Mouse (Mus musculus) layer of hippocampus, postnatal 14 days (tissue): ENCODE measurements at regions not wholly inside any gene's neighbourhood (a gene's known extent, or its start where the extent isn't known, plus 50 kb on each side); places are given as distances from the start of the nearest gene placed in this dataset.

Experiments used
- DNase-seq, 2 experiments: peaks; one replicate each; pipeline ENCODE4 v3.0.0; 2021 to 2022; ENCODE audit warnings: low spot score in 2 of 2, mixed read lengths in 1 of 2

DNA sequence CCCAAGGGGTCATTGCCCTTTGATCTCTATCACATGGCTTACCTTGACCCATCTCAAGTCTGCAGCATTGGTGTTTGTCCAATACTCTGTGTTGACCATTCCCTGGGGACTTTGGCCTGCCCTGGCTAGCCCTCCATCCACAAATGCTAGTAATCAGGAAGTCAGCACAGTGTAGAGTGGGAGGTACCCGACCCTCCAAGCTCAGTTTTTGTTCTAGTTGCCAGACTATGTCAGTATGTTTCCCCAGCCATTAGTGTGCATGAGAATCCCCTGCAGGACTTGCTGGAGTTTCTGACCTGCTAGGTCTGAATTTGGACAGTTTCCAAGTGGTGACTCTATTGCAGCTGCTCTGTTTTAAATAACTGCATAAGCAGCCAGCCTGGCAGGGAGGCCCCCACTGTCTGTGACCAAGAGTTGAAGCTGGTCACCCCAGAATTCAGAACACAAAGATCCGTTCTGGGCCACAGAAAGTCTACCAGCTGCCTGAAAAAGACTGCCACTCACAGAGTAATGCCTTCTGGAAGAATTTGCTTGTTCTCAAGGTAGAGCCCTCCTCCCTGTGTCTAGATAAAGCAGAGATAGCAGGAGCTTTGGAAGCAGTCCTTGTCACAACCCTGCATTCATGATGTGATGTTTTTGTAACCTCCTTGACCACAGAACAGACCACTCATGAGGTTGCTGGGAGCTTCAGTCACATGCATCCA lies 118.0 kb upstream of the Slc22a23 start:
- peak; percentile 11 to 16 for DNase-seq

DNA sequence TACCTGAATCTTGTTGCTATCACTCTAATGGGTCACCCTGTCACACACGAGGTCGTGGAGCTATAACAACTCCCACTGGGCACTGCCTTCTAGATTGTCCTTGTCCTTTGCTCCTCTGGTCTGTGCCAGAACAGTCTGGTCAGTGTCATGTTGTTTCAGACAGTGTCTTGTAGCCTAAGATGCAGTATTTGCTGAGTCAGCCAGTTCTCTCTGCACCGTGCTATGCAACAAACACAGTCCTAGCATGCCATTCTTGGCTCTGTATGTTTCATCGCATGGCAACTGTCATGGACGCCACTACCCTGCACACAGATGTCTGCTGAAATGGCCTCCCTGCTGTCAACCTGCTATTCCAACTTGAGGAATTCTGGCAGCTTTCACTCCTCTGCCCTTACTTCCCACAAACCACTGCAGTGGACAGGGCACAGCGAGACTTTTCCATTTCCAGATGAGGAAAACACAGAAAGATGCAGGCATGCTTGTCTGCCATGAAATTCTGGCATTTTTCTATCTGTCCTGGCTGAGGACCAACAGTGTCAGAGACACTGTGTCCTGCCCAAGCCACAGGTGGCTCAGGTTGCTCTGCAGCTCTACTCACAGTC lies 117.3 kb upstream of the Slc22a23 start:
- no peak for DNase-seq

DNA sequence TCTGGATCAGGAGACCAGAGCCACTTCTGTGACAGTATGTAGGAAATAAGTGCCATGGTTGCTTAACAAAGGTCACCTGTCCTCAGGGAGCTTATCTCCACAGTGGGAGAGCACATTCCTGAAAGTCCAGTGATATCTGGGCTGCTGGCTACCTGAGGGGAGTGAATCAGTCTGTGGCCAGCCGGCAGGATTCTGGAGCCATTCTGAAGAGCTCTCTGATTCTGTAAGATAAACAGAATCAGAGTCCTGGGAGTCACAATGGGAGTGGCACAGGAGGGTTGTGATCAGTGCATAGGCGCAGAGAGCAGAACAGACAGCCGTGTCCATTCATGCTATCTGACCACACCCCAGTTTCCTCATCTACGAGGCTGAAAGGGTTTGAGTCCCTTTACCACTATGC lies 116.0 kb upstream of the Slc22a23 start:
- no peak for DNase-seq

DNA sequence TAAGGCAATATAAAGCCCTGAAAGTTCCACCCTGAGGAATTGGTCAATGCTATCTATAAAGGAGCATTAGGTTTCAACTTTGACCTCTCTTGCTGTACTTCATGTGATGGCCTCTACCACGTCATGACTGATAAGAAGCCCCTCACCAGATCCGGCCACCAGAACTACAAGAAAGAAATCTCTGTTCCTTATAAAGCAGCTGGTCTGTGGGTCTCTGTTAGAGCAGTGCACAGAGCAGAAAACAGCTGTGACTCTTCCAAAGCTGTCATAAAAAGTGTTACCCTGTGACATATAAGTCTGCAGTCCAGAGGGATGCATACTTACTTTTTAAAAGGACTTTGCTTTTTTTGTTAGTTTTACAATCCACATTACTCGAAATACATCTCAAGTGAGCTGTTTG lies 111.1 kb upstream of the Slc22a23 start:
- no peak for DNase-seq

DNA sequence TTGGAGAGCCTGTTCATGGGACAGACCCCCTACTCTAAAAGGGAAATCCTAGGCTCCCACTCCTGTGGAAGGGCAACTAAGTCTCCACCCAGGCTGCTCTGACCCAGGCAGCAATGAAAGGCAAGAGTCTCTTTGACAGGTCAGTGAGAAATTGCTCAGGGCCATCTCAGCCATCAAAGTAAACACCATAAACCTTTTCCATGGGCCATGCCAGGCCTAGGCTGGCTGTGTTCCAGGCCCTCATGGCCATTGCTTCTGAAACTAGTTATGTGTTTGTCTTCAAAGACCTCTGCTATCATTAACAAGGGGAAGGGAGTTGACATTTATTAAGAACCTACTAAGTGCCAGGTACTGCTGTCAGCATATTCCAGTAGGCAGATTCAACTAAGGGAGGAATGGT lies 101.8 kb upstream of the Slc22a23 start:
- no peak for DNase-seq

DNA sequence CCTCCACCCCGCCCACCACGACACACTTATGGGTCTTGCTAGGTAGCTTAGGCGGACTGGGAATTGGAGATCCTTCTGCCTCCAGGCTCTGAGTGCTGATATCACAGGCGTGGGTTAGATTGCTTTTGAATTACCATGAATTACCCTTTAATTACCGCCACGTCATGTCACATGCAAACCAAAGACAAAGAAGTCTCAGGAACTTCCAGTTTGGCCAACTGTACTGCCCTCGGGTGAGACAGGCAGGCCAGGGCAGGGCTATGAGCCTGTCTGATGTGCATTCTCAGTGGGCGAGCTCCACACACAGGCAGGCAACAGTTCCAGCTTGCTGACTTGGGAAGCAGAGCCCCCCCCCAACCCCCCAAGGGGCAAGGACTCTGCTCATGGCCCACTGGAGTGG lies 101.3 kb upstream of the Slc22a23 start:
- DNase-seq, result no peak

DNA sequence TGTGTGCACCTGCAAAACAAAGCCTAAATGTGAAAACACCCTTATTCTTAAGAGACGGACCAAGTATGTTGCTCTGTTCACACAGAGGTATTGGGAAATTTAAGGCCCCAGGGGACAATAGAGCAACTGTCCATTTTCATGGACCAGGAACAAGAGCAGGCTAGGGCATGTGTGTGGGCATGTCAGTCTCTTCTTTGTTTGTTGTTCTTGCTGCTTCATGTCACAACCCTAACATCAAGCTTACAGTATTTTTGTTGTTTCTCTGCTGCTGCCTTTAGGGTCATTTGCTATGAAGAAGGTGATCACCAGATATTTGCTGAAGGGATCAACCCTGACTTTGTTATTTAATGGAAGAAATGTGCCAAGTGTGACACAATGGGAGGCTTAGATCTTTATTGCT lies 96.4 kb upstream of the Slc22a23 start:
- no peak for DNase-seq

DNA sequence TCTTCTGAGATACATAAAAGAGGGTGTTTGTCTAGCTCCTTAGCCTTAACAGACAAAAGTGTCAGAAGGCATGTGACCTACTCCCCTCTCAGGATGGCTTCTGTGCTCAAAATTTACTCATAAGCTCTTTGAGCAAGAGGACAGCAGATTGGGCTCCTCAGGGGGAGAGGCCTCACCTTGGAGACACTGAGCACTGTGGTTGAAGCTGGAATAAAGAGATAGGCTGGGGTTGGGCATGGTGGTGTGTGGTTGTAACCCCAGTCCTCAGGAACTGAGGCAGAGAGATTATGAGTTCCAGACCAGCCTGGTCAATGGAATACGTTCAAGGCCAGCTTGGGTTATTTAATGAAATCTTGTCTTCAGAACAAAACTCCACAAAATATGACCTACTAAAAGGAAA lies 82.5 kb upstream of the Slc22a23 start:
- no peak for DNase-seq

DNA sequence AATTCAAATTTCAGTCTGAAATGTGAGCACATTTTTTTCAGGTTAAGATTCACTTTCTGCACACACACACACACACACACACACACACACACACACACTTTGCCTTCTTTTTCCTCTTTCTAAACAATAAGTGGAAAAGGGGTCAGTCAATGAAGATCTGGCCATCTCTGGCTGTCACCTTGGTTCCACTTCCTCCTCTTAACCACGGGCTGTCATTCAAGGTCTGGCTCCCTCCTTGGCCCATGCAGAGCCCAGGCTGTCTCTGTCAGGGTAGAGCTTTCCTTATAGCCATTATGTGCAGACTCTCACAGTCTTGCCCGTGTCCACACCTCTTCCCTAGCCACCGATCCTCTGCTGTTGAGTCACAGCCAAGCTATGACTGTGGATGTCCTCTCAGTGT lies 79.9 kb upstream of the Slc22a23 start:
- DNase-seq, result no peak

DNA sequence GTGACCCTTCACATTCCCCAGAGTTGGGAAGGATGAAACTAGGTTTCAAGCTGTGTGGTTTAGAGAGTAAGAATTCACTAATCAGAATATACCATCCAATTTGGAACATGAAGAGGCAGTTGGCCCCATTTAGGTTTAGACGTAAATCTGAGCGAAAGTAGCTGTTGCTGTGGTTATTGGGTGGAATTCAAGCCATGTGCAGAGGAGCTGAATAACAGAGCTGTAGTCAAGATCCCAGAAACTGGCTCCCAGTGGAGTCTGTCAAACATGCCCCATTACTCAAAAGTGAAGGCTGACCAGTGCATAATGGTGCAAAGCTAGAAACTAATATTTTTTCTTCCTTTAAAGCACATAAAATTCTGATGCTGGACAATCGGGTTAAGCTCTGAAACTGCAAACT lies 76.7 kb upstream of the Slc22a23 start:
- DNase-seq, result no peak

DNA sequence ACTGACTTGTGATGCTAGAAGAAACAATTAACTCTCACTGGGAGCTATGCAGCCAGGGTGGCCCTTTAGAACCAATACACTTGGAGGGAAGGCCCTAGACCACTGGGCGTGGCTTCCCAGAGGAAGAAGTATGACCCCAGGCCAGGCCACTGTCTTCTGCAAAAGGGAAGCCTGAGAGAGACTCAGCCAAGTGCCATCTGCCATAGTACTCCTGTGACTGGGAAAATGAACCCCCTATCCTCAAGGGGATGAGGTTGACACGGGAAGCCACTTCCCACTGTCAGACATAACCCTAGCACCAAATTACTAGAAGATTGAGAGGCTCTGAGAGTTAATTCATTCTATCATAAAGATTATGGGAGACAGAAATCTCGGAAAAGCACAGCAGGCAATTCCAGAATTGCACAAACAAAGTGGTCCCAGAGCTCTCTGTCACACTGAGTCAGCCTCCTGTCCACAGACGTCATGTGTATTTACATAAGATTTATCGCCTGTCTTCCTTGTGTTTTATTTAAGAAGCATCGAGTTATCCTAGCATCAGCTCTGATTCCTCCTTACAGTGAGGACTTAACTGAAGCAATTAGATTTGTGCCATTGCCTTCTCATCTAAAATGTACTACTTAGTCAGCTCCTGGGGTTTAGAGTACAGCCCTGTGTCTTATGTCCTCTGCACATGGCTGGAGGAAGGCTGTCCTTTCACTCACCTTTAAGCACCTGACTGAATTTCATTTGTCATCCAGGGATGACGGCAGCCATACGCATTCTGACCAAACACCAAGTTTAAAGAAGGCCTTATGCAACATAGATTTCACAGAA lies 75.6 kb upstream of the Slc22a23 start:
- DNase-seq, result no peak

DNA sequence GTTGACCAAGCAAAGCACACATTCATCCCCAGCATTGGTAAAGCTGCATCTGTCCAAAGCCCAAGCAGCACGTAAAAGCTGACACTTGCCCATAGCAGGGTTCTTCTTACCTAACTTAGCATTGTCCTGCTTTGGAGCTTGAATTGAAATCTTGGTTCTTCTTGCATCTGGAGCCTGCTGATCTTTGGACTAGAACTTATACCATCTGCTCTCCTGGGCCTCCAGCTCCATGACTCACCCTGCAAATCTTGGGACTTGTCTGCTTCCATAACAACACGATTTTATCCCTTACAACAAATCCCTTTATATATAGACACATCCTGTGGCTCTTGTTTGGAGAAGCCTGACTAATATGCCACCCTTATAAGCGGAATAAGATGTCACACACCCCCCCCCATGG lies 74.1 kb upstream of the Slc22a23 start:
- no peak for DNase-seq

DNA sequence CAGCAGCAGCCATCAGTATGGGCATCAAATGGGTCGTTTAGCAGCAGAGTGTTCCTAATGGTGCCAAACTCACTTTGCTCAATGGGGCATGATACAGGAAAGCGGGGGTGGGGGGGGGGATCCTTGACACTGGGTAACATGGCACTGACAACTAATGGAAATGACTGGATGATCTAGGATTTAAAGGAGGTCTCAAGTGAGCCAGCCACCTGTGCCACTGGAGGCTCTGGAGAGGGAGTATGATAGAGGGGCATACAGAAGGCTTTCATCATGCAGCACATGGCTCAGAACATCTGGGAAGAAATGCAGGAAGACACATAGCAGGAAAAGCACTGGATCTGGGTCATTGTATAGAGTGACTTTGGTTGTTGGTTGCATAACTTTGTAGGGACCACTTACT lies 71.6 kb upstream of the Slc22a23 start:
- no peak for DNase-seq

DNA sequence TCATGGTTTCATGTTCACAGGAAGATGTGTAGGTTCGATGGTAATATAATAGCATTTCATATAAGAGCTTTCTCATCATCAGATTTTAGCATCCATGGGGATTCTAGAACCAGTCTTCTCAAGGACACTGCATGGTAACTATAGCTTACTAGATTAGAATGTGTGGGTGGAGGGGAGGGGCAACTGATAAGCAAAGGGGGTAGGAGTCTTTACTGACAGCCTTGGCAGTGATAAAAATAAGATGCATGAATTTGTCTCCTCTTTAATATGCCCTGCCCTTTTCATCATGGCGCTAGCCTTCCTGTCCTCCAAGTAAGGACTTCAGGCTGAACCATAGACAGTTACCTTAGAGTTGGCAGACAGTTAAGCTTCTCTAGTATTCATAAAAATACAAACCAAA lies 69.6 kb upstream of the Slc22a23 start:
- no peak for DNase-seq

DNA sequence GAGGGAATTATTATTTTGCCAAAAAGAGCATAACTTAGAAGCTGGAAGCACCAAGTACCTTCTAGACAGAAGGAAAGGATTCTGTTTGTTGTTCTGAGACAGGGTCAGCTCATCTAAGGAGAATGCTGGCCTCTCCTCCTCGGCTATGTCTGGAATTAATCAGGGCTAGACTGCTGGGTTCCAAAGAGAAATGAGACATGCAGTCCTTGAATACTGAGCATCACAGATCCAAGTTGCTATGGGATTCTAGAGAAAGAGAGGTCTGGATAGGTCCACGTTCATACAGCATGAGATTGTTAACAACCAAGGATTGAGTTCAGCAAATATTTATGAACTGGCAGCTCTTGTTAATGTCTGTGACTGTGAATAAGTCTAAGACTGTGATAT lies 63.7 kb upstream of the Slc22a23 start:
- no peak for DNase-seq

DNA sequence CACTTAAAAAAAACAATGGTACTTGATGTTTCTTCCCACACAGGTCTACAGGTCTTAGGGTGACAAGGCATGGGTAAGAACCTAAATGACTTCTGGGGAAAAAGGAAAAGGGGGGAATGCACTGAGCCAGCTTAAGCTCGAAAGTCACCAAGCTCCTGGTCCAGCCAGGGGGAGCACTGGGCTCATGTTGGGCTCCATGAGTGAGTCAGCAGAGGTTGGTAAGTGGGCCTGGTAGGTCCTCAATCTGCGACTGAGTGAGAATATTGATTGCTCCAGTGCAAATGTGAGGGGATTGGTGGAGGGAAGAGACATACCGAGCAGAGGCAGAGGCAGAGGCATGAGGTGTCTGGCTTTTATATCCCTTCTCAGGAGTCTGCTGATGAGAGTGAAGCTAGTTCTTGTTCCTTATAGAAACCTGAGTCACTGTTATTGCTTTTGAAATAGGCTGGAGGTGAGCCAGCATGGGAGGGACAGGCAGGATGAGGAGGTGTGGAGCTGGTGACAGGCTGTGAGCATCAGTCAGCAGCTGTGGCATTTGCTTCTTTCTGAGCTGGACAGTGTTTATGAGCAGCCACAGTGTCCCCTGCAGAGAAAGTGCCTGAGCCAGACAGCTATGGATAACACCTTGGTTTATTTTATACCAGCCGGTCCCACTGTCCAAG lies 63.2 kb upstream of the Slc22a23 start:
- DNase-seq, result no peak

DNA sequence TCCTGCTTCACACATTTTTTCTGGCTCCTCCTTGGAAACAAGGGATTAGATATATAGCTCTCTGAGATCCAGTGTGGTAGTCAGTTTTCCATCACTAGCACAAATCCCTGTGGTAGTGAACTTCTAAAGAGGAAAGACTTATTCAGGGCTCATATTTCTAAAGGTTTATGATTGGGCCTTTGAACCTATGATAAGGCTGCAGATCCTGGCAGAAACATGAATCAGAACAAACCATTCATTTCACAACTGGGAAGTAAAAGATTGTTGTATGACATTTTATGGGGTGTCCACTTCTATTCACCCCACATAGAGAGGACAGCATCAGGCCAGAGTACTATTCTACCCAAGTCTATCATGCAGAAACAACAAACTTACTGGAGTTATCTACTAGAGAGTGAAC lies 61.3 kb upstream of the Slc22a23 start:
- no peak for DNase-seq

DNA sequence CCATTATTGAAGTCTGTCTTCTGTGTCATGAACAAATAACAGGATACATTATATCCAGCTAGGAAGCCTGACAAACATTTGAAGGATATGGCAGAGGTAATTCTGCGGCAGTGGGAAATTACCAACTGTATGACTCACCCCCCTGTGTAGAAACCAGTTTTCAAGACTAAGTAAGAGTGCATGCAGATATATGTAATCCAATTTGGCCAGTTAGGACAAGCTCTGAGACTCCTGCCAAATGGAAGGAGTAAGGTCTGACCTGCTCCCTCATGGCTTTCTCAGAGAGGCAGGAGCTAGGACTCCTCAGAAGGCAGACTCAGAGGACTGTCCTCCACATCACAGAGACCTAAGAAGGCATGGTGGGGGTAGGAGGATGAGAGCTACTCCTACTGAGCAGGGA lies 57.6 kb upstream of the Slc22a23 start:
- no peak for DNase-seq

DNA sequence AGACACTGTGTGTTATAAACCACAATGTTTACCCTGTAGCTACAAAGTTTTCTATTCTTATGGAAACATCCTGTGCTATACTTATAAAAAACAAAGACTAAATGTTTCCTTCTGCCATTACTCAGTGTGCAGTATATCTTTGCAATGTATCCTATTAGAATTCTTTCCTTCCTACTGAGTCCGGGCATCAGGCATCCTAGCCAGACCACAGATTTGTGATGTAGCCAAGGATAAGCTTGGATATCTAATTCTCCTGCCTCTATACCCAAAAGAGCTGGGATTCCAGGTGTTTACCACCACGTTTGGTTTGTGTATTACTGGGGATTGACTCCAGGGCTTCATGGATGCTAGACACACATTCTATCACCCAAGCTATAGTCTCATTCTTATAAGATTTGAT lies 56.0 kb upstream of the Slc22a23 start:
- DNase-seq, result no peak

DNA sequence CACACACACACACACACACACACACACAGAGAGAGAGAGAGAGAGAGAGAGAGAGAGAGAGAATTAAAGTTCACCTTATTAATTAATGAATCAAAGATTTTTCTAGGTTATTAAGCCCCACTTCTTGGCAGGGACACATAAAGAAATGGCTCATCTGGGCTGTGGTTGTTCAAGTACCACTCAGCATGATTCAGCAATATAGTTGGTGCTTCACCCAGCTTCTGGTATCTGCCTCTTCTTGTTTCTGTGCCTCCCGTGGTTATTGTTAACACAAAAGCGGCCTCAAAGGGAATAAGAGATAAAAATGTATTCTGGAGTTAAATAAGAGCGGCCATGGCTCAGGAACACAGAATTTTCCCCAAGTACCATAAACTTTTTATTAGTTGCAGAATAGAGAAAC lies 53.9 kb upstream of the Slc22a23 start:
- no peak for DNase-seq

DNA sequence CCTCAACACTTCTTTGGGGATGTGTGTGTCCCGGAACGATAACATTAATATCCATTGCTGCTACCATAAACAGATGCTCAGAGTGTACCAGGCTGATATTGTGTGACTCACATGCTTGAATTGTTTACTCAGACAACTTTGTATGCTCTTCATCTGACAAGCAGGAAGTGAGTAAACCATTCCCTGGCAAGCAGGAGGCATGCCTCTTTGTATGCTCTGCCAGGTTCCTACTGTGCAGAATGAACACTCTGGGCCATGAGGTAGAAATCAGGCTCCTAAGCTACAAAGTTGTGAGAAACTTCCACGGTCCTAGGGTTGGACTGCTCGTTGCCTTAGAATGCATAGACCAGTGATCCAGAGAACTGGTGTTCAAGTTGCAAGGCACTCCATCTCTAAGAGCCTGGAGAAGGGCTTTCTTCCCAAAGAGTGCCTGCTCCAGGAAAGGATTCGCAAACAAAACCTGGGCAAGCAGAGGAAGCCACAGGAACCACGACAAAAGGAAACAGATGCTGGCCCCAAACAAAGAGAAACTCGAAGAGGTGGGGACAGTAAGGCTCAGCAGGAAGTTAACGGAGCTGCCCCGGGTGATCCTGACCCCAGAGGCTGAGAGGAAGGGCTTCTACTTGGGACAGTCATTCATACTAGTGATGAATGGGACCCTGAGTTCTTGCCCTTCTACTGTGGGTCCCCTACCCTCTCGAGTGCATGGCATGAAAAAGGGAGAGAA lies 53.2 kb upstream of the Slc22a23 start:
- no peak for DNase-seq
